In genomic region chr1:86650272-86650671, GRCm38 (mm10) we compare ENCODE assay signal across 9 mouse cellular contexts. TPM values are rescaled to one million over a fixed set of nuclear protein-coding genes. Genes with fewer than 3 reads are reported as not detected.
DNase-seq lines count a peak whose midpoint lies in the region; ATAC-seq and TF ChIP-seq lines count a peak whose summit lies in the region.
"Had no signal": no experiment of that assay in that cellular context is flagged by ENCODE, and none has a peak within 500 bp of the region (broad histone marks: within the 10 kb centered on the region; RNA-seq: fewer than 3 reads in every experiment).

No protein-coding gene starts in this region.

- WGBS in kidney, adult 2 months = 8% methylated on average over 6 of the region's 6 CpGs
- 17% methylated on average over 6 of the region's 6 CpGs for WGBS in kidney, embryonic 15.5 days
- WGBS in embryonic facial prominence, embryonic 10.5 days = 17% methylated on average over 6 of the region's 6 CpGs
- 11% methylated on average over 6 of the region's 6 CpGs for WGBS in liver, embryonic 14.5 days (ENCODE audit: insufficient replicate concordance)

- no peak overlapping the region for H3K4me3 ChIP-seq in kidney, adult 2 months (ENCODE audit: insufficient read depth, low read depth, low read length)
- no peak overlapping the region for H3K4me3 ChIP-seq in kidney, embryonic 15.5 days (replicated peaks)
- H3K4me3 ChIP-seq in embryonic facial prominence, embryonic 10.5 days = no peak overlapping the region
- no peak overlapping the region for H3K4me3 ChIP-seq in liver, embryonic 14.5 days (ENCODE audit: insufficient read depth in 1 of 2, low read depth in 2 of 2, low read length in 2 of 2)
- H3K4me3 ChIP-seq: neural tube, embryonic 12.5 days had no signal

- H3K4me1 ChIP-seq in kidney, adult 2 months (ENCODE audit: control insufficient read depth, insufficient read depth, low read length) = no peaks in the 10 kb centered on the region
- H3K4me1 ChIP-seq in kidney, embryonic 15.5 days = no peaks in the 10 kb centered on the region
- H3K4me1 ChIP-seq in embryonic facial prominence, embryonic 10.5 days = peaks cover 6% of the 10 kb centered on the region; the same call in 1 of the 2 replicates
- H3K4me1 ChIP-seq in liver, embryonic 14.5 days (replicated peaks; ENCODE audit: control insufficient read depth in 2 of 2, insufficient read depth in 2 of 2, low read length in 1 of 2) = no peaks in the 10 kb centered on the region
- H3K4me1 ChIP-seq: neural tube, embryonic 12.5 days had no signal

- H3K36me3 ChIP-seq in kidney, adult 2 months (ENCODE audit: control insufficient read depth, insufficient read depth, low read length) = no peaks in the 10 kb centered on the region
- no peaks in the 10 kb centered on the region for H3K36me3 ChIP-seq in kidney, embryonic 15.5 days
- H3K36me3 ChIP-seq in embryonic facial prominence, embryonic 10.5 days (replicated peaks) = no peaks in the 10 kb centered on the region
- H3K36me3 ChIP-seq in liver, embryonic 14.5 days (replicated peaks; ENCODE audit: control insufficient read depth, insufficient read depth, low read depth) = no peaks in the 10 kb centered on the region
- H3K36me3 ChIP-seq: neural tube, embryonic 12.5 days had no signal

- no peaks in the 10 kb centered on the region for H3K27me3 ChIP-seq in kidney, adult 2 months (replicated peaks; ENCODE audit: control insufficient read depth, insufficient read depth, low read length)
- no peaks in the 10 kb centered on the region for H3K27me3 ChIP-seq in kidney, embryonic 15.5 days
- no peaks in the 10 kb centered on the region; the same call in 1 of the 2 replicates for H3K27me3 ChIP-seq in embryonic facial prominence, embryonic 10.5 days (replicated peaks; ENCODE audit: low read depth, poor library complexity, severe bottlenecking)
- no peaks in the 10 kb centered on the region for H3K27me3 ChIP-seq in liver, embryonic 14.5 days (ENCODE audit: control insufficient read depth, insufficient read depth, low read length)
- H3K27me3 ChIP-seq: neural tube, embryonic 12.5 days had no signal

- H3K9ac ChIP-seq in kidney, embryonic 15.5 days = no peak overlapping the region
- no peak overlapping the region for H3K9ac ChIP-seq in liver, embryonic 14.5 days (replicated peaks)
- H3K9ac ChIP-seq: neural tube, embryonic 12.5 days had no signal

- no peak for TF ChIP-seq POLR2A in kidney, adult 2 months (IDR thresholded peaks at IDR 0.05; ENCODE audit: low read depth, low read length)

- TF ChIP-seq EP300 in liver, embryonic 14.5 days (IDR thresholded peaks at IDR 0.05; ENCODE audit: low read depth) = no peak

- peak; percentile 64 for DNase-seq in kidney, adult 2 months
- peak; percentile 71 to 73 for DNase-seq in adrenal gland, postnatal 36 days
- DNase-seq in embryonic facial prominence, embryonic 10.5 days (ENCODE audit: low spot score) = peak; percentile 74
- peak; percentile 78 for DNase-seq in kidney, postnatal 10 days
- DNase-seq in liver, embryonic 14.5 days (ENCODE audit: low read depth in 3 of 3, low spot score in 3 of 3) = no peak
- DNase-seq in retina, embryonic 14.5 days (ENCODE audit: low spot score) = peak; percentile 82
- peak; percentile 64 for DNase-seq in thymus, postnatal 25 days

- TF ChIP-seq CTCF in kidney, adult 2 months (conservative IDR thresholded peaks at IDR 0.05; ENCODE audit: insufficient read depth, insufficient read length, low read depth, low read length) = peak; percentile 97
- TF ChIP-seq CTCF in liver, embryonic 14.5 days (IDR thresholded peaks at IDR 0.05; ENCODE audit: low read depth) = peak; percentile 95

- H3K4me2 ChIP-seq in kidney, embryonic 15.5 days = no peak overlapping the region
- H3K4me2 ChIP-seq in liver, embryonic 14.5 days (ENCODE audit: low read depth) = no peak overlapping the region
- H3K4me2 ChIP-seq: neural tube, embryonic 12.5 days had no signal

- H3K9me3 ChIP-seq in kidney, embryonic 15.5 days (replicated peaks) = no peaks in the 10 kb centered on the region
- no peaks in the 10 kb centered on the region for H3K9me3 ChIP-seq in embryonic facial prominence, embryonic 10.5 days
- H3K9me3 ChIP-seq in liver, embryonic 14.5 days (ENCODE audit: control insufficient read depth, low read length) = no peaks in the 10 kb centered on the region
- H3K9me3 ChIP-seq: neural tube, embryonic 12.5 days had no signal

- H3K27ac ChIP-seq in kidney, adult 2 months (ENCODE audit: insufficient read depth, low read depth, low read length) = no peak overlapping the region
- H3K27ac ChIP-seq in kidney, embryonic 15.5 days = no peak overlapping the region
- H3K27ac ChIP-seq in embryonic facial prominence, embryonic 10.5 days (replicated peaks) = no peak overlapping the region
- no peak overlapping the region for H3K27ac ChIP-seq in liver, embryonic 14.5 days
- H3K27ac ChIP-seq: neural tube, embryonic 12.5 days had no signal

- no peak for ATAC-seq in kidney, embryonic 15.5 days (replicated peaks; ENCODE audit: low FRiP score)
- no peak for ATAC-seq in liver, embryonic 14.5 days (ENCODE audit: insufficient read depth)

RNA-seq across cellular contexts. Expression of gene Nppc, which starts 20.1 kb away (rescaled TPM):
- 0.08 and 0.09 TPM in 2 replicates for polyA plus RNA-seq in kidney, adult 2 months (2012; rRNA removed)
- polyA plus RNA-seq in kidney, embryonic 15.5 days (2015; fragmentation: Nextera tagmentation; extraction: Ambion mirVana) = 3.7 and 4.3 TPM in 2 replicates
- total RNA-seq in adrenal gland, postnatal 36 days (2021) = not detected
- 1.00 and 3.5 TPM in 2 replicates for polyA plus RNA-seq in embryonic facial prominence, embryonic 10.5 days (2016; fragmentation: Nextera tagmentation; extraction: Ambion mirVana)
- polyA plus RNA-seq in liver, embryonic 14.5 days (2012; rRNA removed) = 0.04 and 0.09 TPM in 2 replicates
- not detected in 2 replicates for polyA plus RNA-seq in liver, embryonic 14.5 days (2014; fragmentation: Nextera tagmentation; extraction: Ambion mirVana)

RNA-seq across cellular contexts. Expression of gene Dis3l2, which starts 53.3 kb away (rescaled TPM):
- polyA plus RNA-seq in kidney, adult 2 months (2012; rRNA removed) = 15.7 and 17.2 TPM in 2 replicates
- 26.8 and 30.5 TPM in 2 replicates for polyA plus RNA-seq in kidney, embryonic 15.5 days (2015; fragmentation: Nextera tagmentation; extraction: Ambion mirVana)
- total RNA-seq in adrenal gland, postnatal 36 days (2021) = 10 to 100 TPM; 12.2 to 19.3 TPM
- polyA plus RNA-seq in embryonic facial prominence, embryonic 10.5 days (2016; fragmentation: Nextera tagmentation; extraction: Ambion mirVana) = 32.1 and 34.3 TPM in 2 replicates
- polyA plus RNA-seq in liver, embryonic 14.5 days (2012; rRNA removed) = 5.1 and 6.0 TPM in 2 replicates
- 7.1 and 8.0 TPM in 2 replicates for polyA plus RNA-seq in liver, embryonic 14.5 days (2014; fragmentation: Nextera tagmentation; extraction: Ambion mirVana)

Comparison
In these comparisons a context has a peak if more than half of its experiments do, and no peak if none do; other contexts are left out.
1. DNase-seq: peak in kidney, adult 2 months (single experiment), adrenal gland, postnatal 36 days (2 of 2), embryonic facial prominence, embryonic 10.5 days (single experiment), kidney, postnatal 10 days (single experiment), retina, embryonic 14.5 days (single experiment) and thymus, postnatal 25 days (single experiment); none in liver, embryonic 14.5 days (0 of 3).